In the genomic region with DNA sequence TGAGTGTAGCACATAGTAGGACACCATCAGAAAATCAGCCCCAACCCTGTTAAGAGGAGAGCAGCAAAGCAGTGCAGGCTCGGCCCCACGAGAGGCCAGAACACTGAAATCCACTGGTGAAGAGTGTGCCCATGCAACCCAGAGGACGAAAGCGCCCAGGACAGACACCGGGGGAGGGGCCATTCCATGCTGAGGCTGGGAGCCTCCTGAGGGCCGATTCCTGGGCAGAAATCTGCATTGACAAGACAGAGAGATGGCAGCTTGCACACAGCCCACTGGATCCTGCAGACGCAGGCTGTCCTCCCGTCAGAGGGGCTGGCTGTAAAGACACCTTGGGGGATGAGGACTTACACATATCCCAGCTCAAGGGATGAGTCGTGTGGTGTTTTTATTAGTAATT, we compare ENCODE assay signal across 26 mouse cellular contexts.
DNase-seq lines count a peak whose midpoint lies in the region.
"Had no signal": no experiment of that assay in that cellular context is flagged by ENCODE, and none has a peak within 500 bp of the region (broad histone marks: within the 10 kb centered on the region; RNA-seq: fewer than 3 reads in every experiment).

No protein-coding gene starts in this region.

- H3K4me1 ChIP-seq in heart, embryonic 10.5 days: peaks cover 56% of the 10 kb centered on the region
- peaks cover 56% of the 10 kb centered on the region for H3K4me1 ChIP-seq in limb, embryonic 10.5 days

- 68% methylated on average over 9 of the region's 9 CpGs for WGBS in heart, embryonic 10.5 days
- WGBS in limb, embryonic 10.5 days: 54% methylated on average over 9 of the region's 9 CpGs

- DNase-seq in heart, embryonic 10.5 days (ENCODE audit: low spot score): no peak
- no peak for DNase-seq in heart, postnatal 4 days
- DNase-seq in MN1 (ENCODE audit: low spot score): peak; percentile 23
- peak; percentile 46 for DNase-seq in NIH3T3 (ENCODE audit: low read depth)
- DNase-seq in limb, embryonic 10.5 days (ENCODE audit: low spot score): no peak
- DNase-seq in cerebellum, postnatal 4 days (ENCODE audit: low spot score in 2 of 2): no peak
- DNase-seq: B cell, adult 2 months; cerebellum, adult 18-20 months; cerebellum, postnatal 14 days; forebrain, postnatal 0 days; gastrocnemius, postnatal 25 days; heart, adult 11 months; heart, postnatal 36 days; kidney, adult 8-10 months; liver, embryonic 13.5 days; lung, adult 18-20 months; lung, postnatal 4 days; thymus, postnatal 4 days had no signal

- H3K4me3 ChIP-seq in heart, embryonic 10.5 days: no peak overlapping the region
- H3K4me3 ChIP-seq in limb, embryonic 10.5 days: no peak overlapping the region
- H3K4me3 ChIP-seq: embryonic facial prominence, embryonic 10.5 days; embryonic facial prominence, embryonic 15.5 days; forebrain, embryonic 12.5 days; hindbrain, embryonic 15.5 days; layer of hippocampus, adult 2 months; left cerebral cortex, adult 2 months; liver, embryonic 13.5 days; midbrain, embryonic 13.5 days had no signal

- H3K9me3 ChIP-seq in heart, embryonic 10.5 days: no peaks in the 10 kb centered on the region
- H3K9me3 ChIP-seq in limb, embryonic 10.5 days (replicated peaks): no peaks in the 10 kb centered on the region
- H3K9me3 ChIP-seq: embryonic facial prominence, embryonic 10.5 days; embryonic facial prominence, embryonic 15.5 days; forebrain, embryonic 12.5 days; hindbrain, embryonic 15.5 days; liver, embryonic 13.5 days; megakaryocyte, embryonic 14.5 days; midbrain, embryonic 13.5 days had no signal

- no peaks in the 10 kb centered on the region for H3K27me3 ChIP-seq in heart, embryonic 10.5 days (ENCODE audit: insufficient read depth, poor library complexity, severe bottlenecking)
- H3K27me3 ChIP-seq in limb, embryonic 10.5 days (ENCODE audit: low read depth, poor library complexity, severe bottlenecking): no peaks in the 10 kb centered on the region
- H3K27me3 ChIP-seq: embryonic facial prominence, embryonic 15.5 days; megakaryocyte, embryonic 14.5 days had no signal

- peak overlapping the region; percentile 16; the same call in 1 of the 2 replicates for H3K27ac ChIP-seq in heart, embryonic 10.5 days
- peak overlapping the region; percentile 48; the same call in 1 of the 2 replicates for H3K27ac ChIP-seq in limb, embryonic 10.5 days
- H3K27ac ChIP-seq: embryonic facial prominence, embryonic 10.5 days; embryonic facial prominence, embryonic 15.5 days; forebrain, embryonic 12.5 days; hindbrain, embryonic 15.5 days; layer of hippocampus, adult 2 months; left cerebral cortex, adult 2 months; liver, embryonic 13.5 days; midbrain, embryonic 13.5 days had no signal

- H3K36me3 ChIP-seq in heart, embryonic 10.5 days: no peaks in the 10 kb centered on the region
- no peaks in the 10 kb centered on the region for H3K36me3 ChIP-seq in limb, embryonic 10.5 days
- H3K36me3 ChIP-seq: embryonic facial prominence, embryonic 10.5 days; embryonic facial prominence, embryonic 15.5 days; forebrain, embryonic 12.5 days; hindbrain, embryonic 15.5 days; liver, embryonic 13.5 days; midbrain, embryonic 13.5 days had no signal

Comparison
In these comparisons a context has a peak if more than half of its experiments do, and no peak if none do; other contexts are left out.
1. DNase-seq: peak in MN1 (single experiment) and NIH3T3 (single experiment); none in heart, embryonic 10.5 days (single experiment), heart, postnatal 4 days (single experiment), limb, embryonic 10.5 days (single experiment) and cerebellum, postnatal 4 days (0 of 2).